Mouse (Mus musculus): ENCODE data around the gene AL731706.1. TPM values are rescaled to one million over a fixed set of nuclear protein-coding genes. Genes with fewer than 3 reads are reported as not detected.
A peak's percentile ranks its signal among the peaks of the same experiment; 100 is the strongest.

The AL731706.1 gene
- total and polyA plus RNA-seq, 2 experiments from 2014 or later = 8.3 to 19.4 TPM

- Histone ChIP-seq H3K9ac (replicated peaks; ENCODE audit: low read length) (no peak overlapping the region), H3K4me3 (ENCODE audit: low read length) (no peak overlapping the region), H3K9me3 (ENCODE audit: low read length) (no peaks in the 10 kb centered on the region), H3K36me3 (ENCODE audit: insufficient read depth, low read length) (no peaks in the 10 kb centered on the region), H3K4me2 (ENCODE audit: low read depth, low read length) (no peak overlapping the region), H3K4me1 (ENCODE audit: insufficient read depth, low read length) (no peaks in the 10 kb centered on the region), H3K27me3 (ENCODE audit: insufficient read depth, low read length) (no peaks in the 10 kb centered on the region), H3K27ac (no peak overlapping the region)
- ATAC-seq = no peak
- TF ChIP-seq CTCF (IDR thresholded peaks at IDR 0.05; ENCODE audit: low read depth) = peak; percentile 50
- peak; percentile 49 for DNase-seq (ENCODE audit: low spot score)
- 70% methylated on average over 3 of the region's 3 CpGs for WGBS
These were observed 55.3 kb downstream of the AL731706.1 start for GRCm38 (mm10) chr2:136835882-136836281.

GRCm38 (mm10) chr2:136834715-136835075 lies 56.5 kb downstream of the AL731706.1 start:
- no peak overlapping the region for H3K27ac ChIP-seq
- no peaks in the 10 kb centered on the region for H3K9me3 ChIP-seq (ENCODE audit: low read length)
- 95% methylated on average over 1 of the region's 1 CpGs for WGBS
- no peaks in the 10 kb centered on the region for H3K27me3 ChIP-seq (ENCODE audit: insufficient read depth, low read length)
- no peak overlapping the region for H3K4me2 ChIP-seq (ENCODE audit: low read depth, low read length)
- no peak for ATAC-seq
- H3K9ac ChIP-seq (replicated peaks; ENCODE audit: low read length) = no peak overlapping the region
- no peak overlapping the region for H3K4me3 ChIP-seq (ENCODE audit: low read length)
- no peaks in the 10 kb centered on the region for H3K36me3 ChIP-seq (ENCODE audit: insufficient read depth, low read length)
- no peak for DNase-seq (ENCODE audit: low spot score)
- no peaks in the 10 kb centered on the region for H3K4me1 ChIP-seq (ENCODE audit: insufficient read depth, low read length)
- TF ChIP-seq CTCF (IDR thresholded peaks at IDR 0.05; ENCODE audit: low read depth) = no peak

- no peaks in the 10 kb centered on the region for H3K36me3 ChIP-seq (ENCODE audit: insufficient read depth, low read length)
- H3K27me3 ChIP-seq (ENCODE audit: insufficient read depth, low read length) = no peaks in the 10 kb centered on the region
- no peak for ATAC-seq
- TF ChIP-seq CTCF (IDR thresholded peaks at IDR 0.05; ENCODE audit: low read depth) = no peak
- no peak overlapping the region for H3K27ac ChIP-seq
- DNase-seq (ENCODE audit: low spot score) = no peak
- H3K4me2 ChIP-seq (ENCODE audit: low read depth, low read length) = no peak overlapping the region
- H3K9ac ChIP-seq (replicated peaks; ENCODE audit: low read length) = no peak overlapping the region
- no peak overlapping the region for H3K4me3 ChIP-seq (ENCODE audit: low read length)
- 79% methylated on average over 3 of the region's 3 CpGs for WGBS
- no peaks in the 10 kb centered on the region for H3K9me3 ChIP-seq (ENCODE audit: low read length)
- no peaks in the 10 kb centered on the region for H3K4me1 ChIP-seq (ENCODE audit: insufficient read depth, low read length)
These were observed 57.0 kb downstream of the AL731706.1 start for GRCm38 (mm10) chr2:136833976-136834714.

- Histone ChIP-seq H3K27ac (no peak overlapping the region), H3K4me1 (ENCODE audit: insufficient read depth, low read length) (no peaks in the 10 kb centered on the region), H3K4me2 (ENCODE audit: low read depth, low read length) (no peak overlapping the region), H3K27me3 (ENCODE audit: insufficient read depth, low read length) (no peaks in the 10 kb centered on the region), H3K9ac (replicated peaks; ENCODE audit: low read length) (no peak overlapping the region), H3K9me3 (ENCODE audit: low read length) (no peaks in the 10 kb centered on the region), H3K4me3 (ENCODE audit: low read length) (no peak overlapping the region), H3K36me3 (ENCODE audit: insufficient read depth, low read length) (no peaks in the 10 kb centered on the region)
- TF ChIP-seq CTCF (IDR thresholded peaks at IDR 0.05; ENCODE audit: low read depth) = no peak
- 83% methylated on average over 3 of the region's 3 CpGs for WGBS
- DNase-seq (ENCODE audit: low spot score) = no peak
- ATAC-seq = no peak
These were observed 58.3 kb downstream of the AL731706.1 start for GRCm38 (mm10) chr2:136832936-136833335.

Other genes with a start within 250 kb of the AL731706.1 start
- 227 and 265 TPM in 2 replicates for gene Snap25, start 177.9 kb downstream of the AL731706.1 start, total RNA-seq (2014; rRNA removed)
- 312 and 341 TPM in 2 replicates for gene Snap25, start 177.9 kb downstream of the AL731706.1 start, polyA plus RNA-seq (2015; fragmentation: Nextera tagmentation; extraction: Ambion mirVana)
- gene AL731706.2, start 5.7 kb downstream of the AL731706.1 start, total RNA-seq (2014; rRNA removed) = not detected in 2 replicates
- 18.2 and 21.4 TPM in 2 replicates for gene AL731706.2, start 5.7 kb downstream of the AL731706.1 start, polyA plus RNA-seq (2015; fragmentation: Nextera tagmentation; extraction: Ambion mirVana)
- gene Slx4ip, start 171 bp downstream of the AL731706.1 start, total RNA-seq (2014; rRNA removed) = 7.0 and 7.3 TPM in 2 replicates
- gene Slx4ip, start 171 bp downstream of the AL731706.1 start, polyA plus RNA-seq (2015; fragmentation: Nextera tagmentation; extraction: Ambion mirVana) = 8.1 TPM in 2 replicates
- gene Mkks, start within 50 bp of the AL731706.1 start, total RNA-seq (2014; rRNA removed) = 6.4 and 9.4 TPM in 2 replicates
- 6.4 and 10.5 TPM in 2 replicates for gene Mkks, start within 50 bp of the AL731706.1 start, polyA plus RNA-seq (2015; fragmentation: Nextera tagmentation; extraction: Ambion mirVana)
- 8.5 and 8.7 TPM in 2 replicates for gene Jag1, start 225.3 kb upstream of the AL731706.1 start, total RNA-seq (2014; rRNA removed)
- gene Jag1, start 225.3 kb upstream of the AL731706.1 start, polyA plus RNA-seq (2015; fragmentation: Nextera tagmentation; extraction: Ambion mirVana) = 4.9 and 5.5 TPM in 2 replicates